Mouse (Mus musculus): ENCODE data around the gene Hoxd1.

Hoxd1 gene

GRCm38 (mm10) chr2:74762522-74763244, at the start of gene Hoxd1:
Hoxd1 (plus strand) TSS chr2:74762980.
- DNase-seq (ENCODE audit: low read depth, low spot score) = no peak

DNA sequence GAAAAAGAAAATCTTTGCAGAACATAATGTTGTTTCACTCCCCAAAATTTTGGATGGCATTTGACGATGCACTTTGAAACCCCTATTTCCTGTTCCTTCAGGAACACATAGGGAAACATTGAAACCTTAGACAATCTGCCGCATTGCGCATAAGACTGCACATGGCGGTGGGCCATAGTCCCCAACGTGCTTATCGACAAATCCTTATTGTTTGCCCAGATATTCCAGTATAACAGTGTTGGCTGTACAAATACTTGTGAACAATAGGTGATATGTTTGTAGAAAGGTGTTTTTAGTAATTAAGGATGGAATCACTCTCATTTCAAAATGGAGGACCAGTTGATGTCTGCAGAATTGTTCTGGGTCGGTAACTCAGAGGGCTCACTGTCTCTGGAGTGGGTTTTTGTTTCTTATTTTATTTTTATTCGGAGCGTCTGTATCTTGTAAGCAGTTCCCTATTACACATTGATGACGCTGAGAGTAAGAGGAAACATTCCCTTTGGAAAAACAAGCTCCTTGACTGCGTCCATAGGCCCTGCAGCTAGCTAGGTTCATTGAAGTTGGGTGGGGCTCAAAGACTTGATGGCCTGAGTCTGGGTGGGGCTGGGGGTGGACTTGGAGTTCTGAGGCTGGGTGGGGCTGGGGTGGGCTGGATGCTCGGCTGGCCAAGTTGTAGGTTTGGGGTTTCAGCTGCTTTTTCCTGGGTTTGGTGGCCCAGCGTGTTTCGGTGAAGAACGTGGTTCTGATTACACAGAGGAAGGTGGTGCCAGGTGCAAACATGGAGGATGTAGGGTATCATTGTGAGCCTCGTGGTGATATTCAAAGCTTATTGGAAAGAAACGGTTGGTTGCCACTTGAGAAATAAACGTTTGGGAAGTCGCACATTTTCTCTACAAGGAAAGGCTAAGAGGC, 49.3 kb upstream of the Hoxd1 start:
- no peak for DNase-seq (ENCODE audit: low read depth, low spot score)

DNA sequence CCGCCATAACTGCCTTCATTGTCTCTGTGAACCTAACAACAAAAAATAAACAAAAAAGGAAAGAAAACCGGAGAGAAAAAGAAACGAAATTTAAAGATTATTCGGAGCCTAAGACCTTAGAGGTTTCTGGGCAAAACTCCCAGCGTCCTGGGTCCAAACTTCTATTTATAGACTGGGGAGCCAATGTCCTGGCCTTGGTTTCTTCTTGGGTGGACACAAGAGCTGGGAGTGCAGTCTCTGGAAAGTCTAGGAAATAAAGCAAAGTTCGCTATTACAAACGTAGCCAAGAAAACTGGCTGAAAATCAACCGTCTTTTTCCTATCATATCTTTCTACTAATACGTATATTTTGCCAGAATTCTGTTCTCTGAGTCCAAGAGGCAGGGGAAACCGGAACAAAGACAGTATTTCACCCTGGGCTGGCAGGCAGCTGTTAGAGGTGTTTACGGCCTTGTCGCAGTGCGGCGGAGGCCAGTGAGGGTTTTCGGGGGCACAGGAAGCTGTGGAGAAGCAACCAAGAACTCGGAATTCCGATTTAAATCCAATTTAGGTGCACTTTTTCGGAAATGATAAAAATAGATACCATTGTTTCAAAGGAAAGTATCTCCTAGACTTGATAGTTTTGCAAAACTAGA, 48.5 kb upstream of the Hoxd1 start:
- no peak for DNase-seq (ENCODE audit: low read depth, low spot score)

DNA sequence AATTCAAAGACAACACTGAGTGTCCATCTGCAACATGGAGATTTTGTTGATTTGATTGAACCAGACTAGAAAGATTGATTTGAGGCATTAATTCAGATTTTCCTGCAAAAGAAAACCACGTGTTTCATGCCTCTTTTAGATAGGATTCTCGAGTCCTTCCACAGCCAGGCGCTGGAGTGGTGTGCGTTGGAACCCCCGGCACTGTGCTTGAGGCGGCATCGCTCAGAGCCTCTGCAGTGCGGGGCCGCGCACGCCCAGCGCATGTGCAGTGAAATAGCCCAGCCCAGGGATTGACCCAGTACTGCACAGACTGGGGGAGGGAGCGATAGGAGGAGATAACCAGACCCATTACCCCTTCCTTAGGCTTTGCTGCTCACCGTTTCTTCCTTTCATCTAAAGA, 47.9 kb upstream of the Hoxd1 start:
- DNase-seq (ENCODE audit: low read depth, low spot score) = no peak

DNA sequence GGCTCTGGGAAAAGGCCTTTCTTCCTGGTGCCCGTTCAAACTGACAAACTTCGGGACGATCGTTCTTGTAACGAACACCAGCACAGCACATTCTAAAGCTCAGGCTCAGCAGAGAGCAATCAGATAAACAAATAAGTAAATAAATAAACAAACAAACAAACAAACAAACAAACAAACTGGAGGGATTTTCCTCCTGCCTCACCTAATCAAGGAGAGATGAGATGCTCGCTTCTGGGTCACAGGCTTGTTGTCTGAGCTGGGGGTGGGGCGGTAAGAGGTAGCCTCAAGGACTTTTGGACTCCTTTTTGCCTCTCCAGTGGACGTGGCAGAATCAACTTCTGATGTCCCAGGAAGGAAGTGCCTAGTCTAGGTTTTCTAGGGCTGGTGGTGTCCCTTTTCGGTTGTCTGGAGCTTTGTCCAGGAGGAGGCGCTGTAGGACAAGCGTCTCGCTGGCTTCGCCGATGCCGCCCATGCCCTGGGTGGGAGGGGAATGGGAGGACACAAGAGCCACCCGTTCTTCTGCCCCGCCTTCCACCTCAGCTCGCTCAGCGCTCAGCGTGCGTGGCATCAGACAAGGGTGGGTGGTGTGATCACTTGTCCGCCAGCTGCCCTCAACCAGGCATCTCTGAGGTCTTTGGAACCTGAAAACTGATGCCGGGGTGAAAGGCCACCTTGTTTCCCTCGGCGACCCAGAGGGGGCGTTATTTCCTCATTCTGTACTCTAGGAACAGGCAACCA, 47.1 kb upstream of the Hoxd1 start:
- peak; percentile 30 for DNase-seq (ENCODE audit: low read depth, low spot score)

GRCm38 (mm10) chr2:74720384-74720783, 42.4 kb upstream of the Hoxd1 start:
- no peak for DNase-seq (ENCODE audit: low read depth, low spot score)

DNA sequence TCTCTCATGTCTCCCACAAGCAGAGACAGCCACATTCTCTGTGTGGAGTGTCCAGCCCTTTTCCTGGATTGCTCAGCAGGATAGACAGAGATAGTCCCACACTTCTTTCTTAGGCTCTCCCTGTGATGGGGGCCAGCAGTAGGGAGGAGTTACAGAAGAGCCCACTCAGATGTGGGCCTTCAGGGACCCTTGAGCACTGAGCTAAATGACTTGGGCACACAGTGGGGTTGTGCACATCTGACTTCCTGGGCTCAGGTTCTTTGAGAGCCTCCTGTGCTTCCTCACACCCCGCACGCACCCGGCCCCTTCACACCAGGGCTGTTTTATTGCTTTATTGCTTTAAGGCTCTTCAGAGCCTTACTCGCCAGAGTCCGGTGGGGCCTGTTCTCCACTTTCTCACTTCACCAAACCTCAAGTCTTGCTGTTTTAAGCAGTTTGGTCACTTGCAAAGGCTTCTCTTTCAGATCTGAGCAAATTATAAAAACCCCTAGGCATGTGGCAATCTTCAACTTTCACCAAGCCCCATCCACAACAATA, 41.8 kb upstream of the Hoxd1 start:
- no peak for DNase-seq (ENCODE audit: low read depth, low spot score)

- no peak for DNase-seq (ENCODE audit: low read depth, low spot score)
These were observed 40.9 kb upstream of the Hoxd1 start for GRCm38 (mm10) chr2:74721882-74722281.

DNA sequence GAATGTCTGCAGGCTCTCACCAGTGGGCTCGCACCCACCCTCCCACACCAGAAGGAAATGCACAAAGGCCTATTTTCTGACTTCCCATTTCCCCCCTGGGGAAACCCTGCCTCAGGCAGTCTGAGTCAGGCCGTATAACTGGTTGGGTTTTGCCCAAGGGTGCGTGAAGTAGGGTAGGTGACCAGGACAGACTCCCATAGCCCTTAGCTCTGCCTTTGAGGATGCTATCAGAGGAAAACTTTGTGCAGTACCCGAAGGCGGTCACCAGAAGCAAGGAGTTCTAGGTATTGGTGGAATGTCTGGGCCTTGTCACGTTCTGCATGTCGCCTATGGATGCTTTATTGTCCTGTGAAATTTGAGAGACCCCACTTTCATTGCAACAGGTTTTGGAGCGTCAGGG, 39.8 kb upstream of the Hoxd1 start:
- DNase-seq (ENCODE audit: low read depth, low spot score) = no peak

- DNase-seq (ENCODE audit: low read depth, low spot score) = no peak
These were observed 38.4 kb upstream of the Hoxd1 start for GRCm38 (mm10) chr2:74724244-74725015.

GRCm38 (mm10) chr2:74725171-74725570, 37.6 kb upstream of the Hoxd1 start:
- DNase-seq (ENCODE audit: low read depth, low spot score) = no peak

- DNase-seq (ENCODE audit: low read depth, low spot score) = no peak
These were observed 36.2 kb upstream of the Hoxd1 start, which contains the start of gene Gm28230 for GRCm38 (mm10) chr2:74726551-74726950. Gm28230 (plus strand) TSS chr2:74726728.

- no peak for DNase-seq (ENCODE audit: low read depth, low spot score)
These were observed 35.7 kb upstream of the Hoxd1 start for GRCm38 (mm10) chr2:74726973-74727639.

DNA sequence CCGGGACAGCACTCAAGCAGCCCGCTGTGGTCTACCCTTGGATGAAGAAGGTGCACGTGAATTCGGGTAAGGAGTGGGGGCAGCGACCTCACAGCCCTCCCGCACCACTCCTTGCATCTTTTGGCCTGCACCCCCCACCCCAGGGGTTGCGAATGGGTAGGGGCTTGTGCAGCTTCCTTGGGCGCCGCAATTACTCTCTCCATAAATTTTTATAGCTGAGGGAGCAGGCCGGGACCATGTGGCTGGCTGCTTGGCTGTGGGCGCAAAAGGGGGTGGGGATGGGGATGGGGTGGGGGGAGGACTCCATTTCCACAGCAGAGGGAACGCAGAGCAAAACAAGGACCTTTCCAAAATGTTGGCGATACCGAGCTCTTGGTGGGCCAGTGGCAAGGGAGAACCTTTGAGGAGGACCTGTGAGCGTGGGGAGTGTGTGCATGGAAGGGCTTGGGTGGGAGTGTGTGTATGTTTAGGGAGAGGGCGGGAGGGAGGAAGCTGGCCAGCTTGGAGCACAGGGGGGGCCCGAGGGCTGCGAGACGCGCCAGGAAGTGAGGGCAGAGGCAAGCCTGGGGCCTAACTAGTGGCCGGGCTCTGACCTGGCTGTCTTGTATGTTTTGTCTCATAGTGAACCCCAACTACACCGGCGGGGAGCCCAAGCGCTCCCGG, 35.0 kb upstream of the Hoxd1 start:
- DNase-seq (ENCODE audit: low read depth, low spot score) = no peak

- DNase-seq (ENCODE audit: low read depth, low spot score) = no peak
These were observed 34.5 kb upstream of the Hoxd1 start for GRCm38 (mm10) chr2:74728303-74728680.

- no peak for DNase-seq (ENCODE audit: low read depth, low spot score)
These were observed 32.4 kb upstream of the Hoxd1 start for GRCm38 (mm10) chr2:74730331-74730730.

- no peak for DNase-seq (ENCODE audit: low read depth, low spot score)
These were observed 31.7 kb upstream of the Hoxd1 start for GRCm38 (mm10) chr2:74731055-74731454.

GRCm38 (mm10) chr2:74731799-74732512, 30.8 kb upstream of the Hoxd1 start:
- DNase-seq (ENCODE audit: low read depth, low spot score) = no peak
